11 mouse cellular contexts compared by ENCODE assay signal in genomic region chr15:95640347-95640746, GRCm38 (mm10). TPM values are rescaled to one million over a fixed set of nuclear protein-coding genes. Genes with fewer than 3 reads are reported as not detected.
DNase-seq lines count a peak whose midpoint lies in the region; ATAC-seq lines count a peak whose summit lies in the region.
"Had no signal": no experiment of that assay in that cellular context is flagged by ENCODE, and none has a peak within 500 bp of the region (broad histone marks: within the 10 kb centered on the region; RNA-seq: fewer than 3 reads in every experiment).

No protein-coding gene starts in this region.

- ATAC-seq in hindbrain, embryonic 13.5 days (ENCODE audit: low FRiP score): no peak
- peak; percentile 36; the same call in 1 of the 2 replicates for ATAC-seq in neural tube, embryonic 13.5 days (ENCODE audit: low read depth)

- no peak overlapping the region for H3K9ac ChIP-seq in hindbrain, embryonic 13.5 days
- no peak overlapping the region for H3K9ac ChIP-seq in neural tube, embryonic 13.5 days

- no peak overlapping the region; the same call in 1 of the 2 replicates for H3K27ac ChIP-seq in hindbrain, embryonic 13.5 days
- no peak overlapping the region for H3K27ac ChIP-seq in neural tube, embryonic 13.5 days (replicated peaks)
- H3K27ac ChIP-seq: left cerebral cortex, adult 2 months; macrophage had no signal

- H3K4me3 ChIP-seq in hindbrain, embryonic 13.5 days: no peak overlapping the region
- no peak overlapping the region for H3K4me3 ChIP-seq in neural tube, embryonic 13.5 days
- H3K4me3 ChIP-seq: left cerebral cortex, adult 2 months had no signal

- H3K36me3 ChIP-seq in hindbrain, embryonic 13.5 days: no peaks in the 10 kb centered on the region
- no peaks in the 10 kb centered on the region for H3K36me3 ChIP-seq in neural tube, embryonic 13.5 days

- peaks cover 95% of the 10 kb centered on the region for H3K27me3 ChIP-seq in hindbrain, embryonic 13.5 days
- H3K27me3 ChIP-seq in neural tube, embryonic 13.5 days: peaks cover 97% of the 10 kb centered on the region

- H3K4me1 ChIP-seq in hindbrain, embryonic 13.5 days (replicated peaks): peaks cover 25% of the 10 kb centered on the region
- H3K4me1 ChIP-seq in neural tube, embryonic 13.5 days (replicated peaks): peaks cover 30% of the 10 kb centered on the region

- peak; percentile 35 for DNase-seq in layer of hippocampus, adult 9-11 months
- DNase-seq in layer of hippocampus, adult 9-10 months (ENCODE audit: low spot score): no peak
- DNase-seq in embryo, embryonic 9.5 days (ENCODE audit: extremely low spot score): peak; percentile 44
- no peak for DNase-seq in spleen, postnatal 14 days (ENCODE audit: low spot score in 2 of 2)
- DNase-seq in testis, postnatal 10 days (ENCODE audit: low spot score): no peak
- no peak for DNase-seq in kidney, postnatal 25 days
- DNase-seq: thymus, postnatal 36 days had no signal

- no peaks in the 10 kb centered on the region for H3K9me3 ChIP-seq in hindbrain, embryonic 13.5 days
- no peaks in the 10 kb centered on the region for H3K9me3 ChIP-seq in neural tube, embryonic 13.5 days

- peak overlapping the region; percentile 17 for H3K4me2 ChIP-seq in hindbrain, embryonic 13.5 days
- H3K4me2 ChIP-seq in neural tube, embryonic 13.5 days: peak overlapping the region; percentile 42

- 2% methylated on average over 11 of the region's 11 CpGs for WGBS in hindbrain, embryonic 13.5 days
- 5% methylated on average over 11 of the region's 11 CpGs for WGBS in neural tube, embryonic 13.5 days

RNA-seq across cellular contexts. Expression of gene Dbx2, which starts 15.4 kb away (rescaled TPM):
- polyA plus RNA-seq in hindbrain, embryonic 13.5 days (2015; fragmentation: Nextera tagmentation; extraction: Ambion mirVana): 3.9 and 7.2 TPM in 2 replicates
- polyA plus RNA-seq in neural tube, embryonic 13.5 days (2015; fragmentation: Nextera tagmentation; extraction: Ambion mirVana): 6.2 and 6.6 TPM in 2 replicates
- polyA plus RNA-seq: macrophage had no signal

Comparison
In these comparisons a context has a peak if more than half of its experiments do, and no peak if none do; other contexts are left out.
1. DNase-seq: peak in layer of hippocampus, adult 9-11 months (single experiment) and embryo, embryonic 9.5 days (single experiment); none in layer of hippocampus, adult 9-10 months (single experiment), spleen, postnatal 14 days (0 of 2), testis, postnatal 10 days (single experiment) and kidney, postnatal 25 days (0 of 2).